In the genomic region with DNA sequence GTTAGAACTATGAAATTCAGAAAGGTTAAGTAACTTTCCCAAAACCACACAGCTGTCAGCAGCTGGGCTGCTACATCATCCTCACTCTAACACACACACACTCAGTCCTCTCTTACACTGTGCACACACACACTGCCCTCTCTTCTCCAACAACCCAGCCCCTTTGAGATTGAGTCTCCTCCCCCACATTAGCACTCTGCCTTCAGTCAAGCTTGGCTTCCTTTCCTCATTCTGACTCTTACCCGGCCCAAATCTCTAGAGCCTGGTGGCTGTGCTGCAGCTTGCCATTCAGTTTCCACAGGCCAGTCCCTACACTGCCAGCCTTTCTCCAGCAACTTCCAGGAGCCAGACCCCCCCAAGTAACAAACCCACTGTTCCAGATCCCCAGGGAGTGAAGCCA, we compare ENCODE assay signal across 15 mouse cellular contexts.
"Had no signal": no experiment of that assay in that cellular context is flagged by ENCODE, and none has a peak within 500 bp of the region (broad histone marks: within the 10 kb centered on the region; RNA-seq: fewer than 3 reads in every experiment).

No protein-coding gene starts in this region.

- H3K9me3 ChIP-seq: liver, embryonic 13.5 days had no signal

- DNase-seq: kidney, adult 9 months; kidney, postnatal 36 days; layer of hippocampus, adult 9-11 months; liver, embryonic 13.5 days; lung, adult 2 months; lung, postnatal 14 days; lung, postnatal 4 days; midbrain, embryonic 14.5 days; right cerebral cortex, adult 18-20 months; right cerebral cortex, postnatal 14 days; right cerebral cortex, postnatal 4 days; thymus, postnatal 25 days had no signal

- H3K4me3 ChIP-seq: liver, embryonic 13.5 days had no signal

- H3K9ac ChIP-seq: liver, embryonic 13.5 days had no signal

- H3K4me2 ChIP-seq: liver, embryonic 13.5 days; midbrain, embryonic 11.5 days had no signal

- H3K36me3 ChIP-seq: liver, embryonic 13.5 days had no signal

- H3K27me3 ChIP-seq: liver, embryonic 13.5 days had no signal

- ATAC-seq: intestine, postnatal 0 days had no signal

- H3K27ac ChIP-seq: liver, embryonic 13.5 days; stomach, postnatal 0 days had no signal
